Mouse (Mus musculus): ENCODE results near the gene Pnpla2. TPM values are rescaled to one million over a fixed set of nuclear protein-coding genes. Genes with fewer than 3 reads are reported as not detected.

The Pnpla2 gene
- polyA plus RNA-seq, 1 experiment, result 185 TPM

GRCm38 (mm10) chr7:141430585-141431240 lies 24.3 kb upstream of the Pnpla2 start:
- 96% methylated on average over 9 of the region's 9 CpGs for WGBS

GRCm38 (mm10) chr7:141431434-141432185 lies 23.4 kb upstream of the Pnpla2 start:
- no peak for DNase-seq (ENCODE audit: low read depth, low spot score)
- 93% methylated on average over 19 of the region's 19 CpGs for WGBS

More at GRCm38 (mm10) chr7:141430585-141431240, 24.3 kb upstream of the Pnpla2 start:
- DNase-seq (ENCODE audit: low read depth, low spot score), result no peak

GRCm38 (mm10) chr7:141432186-141432611 lies 22.8 kb upstream of the Pnpla2 start:
- DNase-seq (ENCODE audit: low read depth, low spot score), result no peak
- 63% methylated on average over 8 of the region's 8 CpGs for WGBS

GRCm38 (mm10) chr7:141432741-141433516 lies 22.1 kb upstream of the Pnpla2 start:
- no peak for DNase-seq (ENCODE audit: low read depth, low spot score)
- 51% methylated on average over 6 of the region's 6 CpGs for WGBS

GRCm38 (mm10) chr7:141433517-141434400 lies 21.2 kb upstream of the Pnpla2 start:
- no peak for DNase-seq (ENCODE audit: low read depth, low spot score)
- 75% methylated on average over 15 of the region's 15 CpGs for WGBS

GRCm38 (mm10) chr7:141434464-141434863 lies 20.5 kb upstream of the Pnpla2 start:
- no peak for DNase-seq (ENCODE audit: low read depth, low spot score)
- WGBS, result 17% methylated on average over 8 of the region's 8 CpGs

GRCm38 (mm10) chr7:141435129-141435855 lies 19.7 kb upstream of the Pnpla2 start:
- WGBS, result 2% methylated on average over 17 of the region's 17 CpGs
- DNase-seq (ENCODE audit: low read depth, low spot score), result no peak

GRCm38 (mm10) chr7:141435856-141436522 lies 19.0 kb upstream of the Pnpla2 start:
- WGBS, result 69% methylated on average over 9 of the region's 9 CpGs
- DNase-seq (ENCODE audit: low read depth, low spot score), result no peak

GRCm38 (mm10) chr7:141436523-141436892 lies 18.5 kb upstream of the Pnpla2 start:
- WGBS, result 44% methylated on average over 2 of the region's 2 CpGs
- no peak for DNase-seq (ENCODE audit: low read depth, low spot score)

GRCm38 (mm10) chr7:141437178-141438120 lies 17.5 kb upstream of the Pnpla2 start, which contains the start of gene Slc25a22:
TSS of gene Slc25a22 (minus strand) at chr7:141437892.
- WGBS, result 7% methylated on average over 53 of the region's 53 CpGs
- no peak for DNase-seq (ENCODE audit: low read depth, low spot score)

GRCm38 (mm10) chr7:141438201-141438968 lies 16.6 kb upstream of the Pnpla2 start:
- WGBS, result 94% methylated on average over 12 of the region's 12 CpGs
- no peak for DNase-seq (ENCODE audit: low read depth, low spot score)

GRCm38 (mm10) chr7:141439140-141439679 lies 15.8 kb upstream of the Pnpla2 start:
- no peak for DNase-seq (ENCODE audit: low read depth, low spot score)
- WGBS, result 96% methylated on average over 10 of the region's 10 CpGs

GRCm38 (mm10) chr7:141439811-141440210 lies 15.2 kb upstream of the Pnpla2 start:
- DNase-seq (ENCODE audit: low read depth, low spot score), result no peak
- 96% methylated on average over 11 of the region's 11 CpGs for WGBS

- no peak for DNase-seq (ENCODE audit: low read depth, low spot score)
- 22% methylated on average over 6 of the region's 6 CpGs for WGBS
Measured at GRCm38 (mm10) chr7:141440613-141441012, 14.4 kb upstream of the Pnpla2 start.

- 95% methylated on average over 9 of the region's 9 CpGs for WGBS
- DNase-seq (ENCODE audit: low read depth, low spot score), result no peak
Measured at GRCm38 (mm10) chr7:141441460-141441859, 13.5 kb upstream of the Pnpla2 start.

GRCm38 (mm10) chr7:141442199-141442598 lies 12.8 kb upstream of the Pnpla2 start:
- WGBS, result 90% methylated on average over 13 of the region's 13 CpGs
- DNase-seq (ENCODE audit: low read depth, low spot score), result no peak

Measured in large intestine, adult 2 months (tissue).